In the genomic region with DNA sequence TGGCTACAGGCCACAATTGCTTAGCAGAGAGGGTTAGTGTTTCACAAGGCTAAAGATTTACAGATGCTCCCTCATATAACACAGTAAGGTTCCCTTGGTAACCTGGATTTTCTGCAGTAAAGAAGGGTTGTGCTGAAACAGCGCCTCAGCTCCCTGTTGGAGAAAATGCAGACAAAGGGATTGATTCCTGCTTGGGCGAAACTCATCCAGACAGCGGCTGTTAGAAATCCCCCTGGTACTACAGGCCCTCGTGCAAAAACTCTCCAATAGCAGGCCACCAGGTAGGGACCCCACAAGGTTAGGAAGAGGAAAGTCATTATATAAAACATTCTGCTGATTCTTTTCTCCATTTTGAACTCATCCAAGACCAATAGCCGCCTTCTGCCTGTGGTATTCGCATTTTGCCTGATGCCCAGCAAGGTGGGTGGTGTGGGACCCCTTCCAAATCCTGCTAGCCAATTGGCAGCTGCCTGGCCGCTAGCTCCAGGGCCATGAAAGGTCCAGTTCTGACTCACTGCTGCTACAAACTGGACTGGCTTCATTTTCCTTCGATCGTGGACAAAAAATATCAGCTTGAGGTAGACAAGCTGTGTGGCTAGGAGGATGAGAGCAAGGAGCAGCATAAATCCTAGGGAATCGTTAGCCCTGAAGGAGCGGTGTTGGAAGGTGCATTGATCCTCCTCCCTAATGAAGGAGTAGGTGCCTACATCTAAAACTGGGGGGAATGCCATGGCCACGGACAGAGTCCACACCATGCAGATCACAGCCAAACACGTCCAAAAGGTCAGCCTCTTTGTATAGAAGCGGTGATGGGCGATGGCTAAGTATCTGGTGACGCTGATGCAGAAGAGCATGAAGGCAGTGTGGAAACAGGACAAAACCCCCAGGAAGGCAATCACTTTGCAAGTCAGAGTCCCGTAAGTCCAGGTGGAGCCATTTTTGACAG, we compare ENCODE assay signal across 8 mouse cellular contexts. TPM values are rescaled to one million over a fixed set of nuclear protein-coding genes. Genes with fewer than 3 reads are reported as not detected.
DNase-seq lines count a peak whose midpoint lies in the region; ATAC-seq and TF ChIP-seq lines count a peak whose summit lies in the region.

No protein-coding gene starts in this region.

- 40% methylated on average over 17 of the region's 17 CpGs for WGBS in forebrain, embryonic 13.5 days
- 18% methylated on average over 17 of the region's 17 CpGs for WGBS in olfactory bulb, adult 2 months

- H3K4me3 ChIP-seq in forebrain, embryonic 13.5 days, result peak overlapping the region; percentile 65
- peak overlapping the region; percentile 64 for H3K4me3 ChIP-seq in olfactory bulb, adult 2 months (ENCODE audit: insufficient read depth, low read depth, low read length)

- no peaks in the 10 kb centered on the region for H3K27me3 ChIP-seq in forebrain, embryonic 13.5 days

- peaks cover 16% of the 10 kb centered on the region for H3K4me1 ChIP-seq in forebrain, embryonic 13.5 days
- no peaks in the 10 kb centered on the region for H3K4me1 ChIP-seq in olfactory bulb, adult 2 months (ENCODE audit: control insufficient read depth, insufficient read depth, low read length)

- TF ChIP-seq POLR2A in olfactory bulb, adult 2 months (IDR thresholded peaks at IDR 0.05; ENCODE audit: insufficient read depth, low read depth, low read length), result no peak

- ATAC-seq in forebrain, embryonic 13.5 days, result peak; percentile 19
- ATAC-seq in monocyte, adult 5-6 weeks (replicated peaks; ENCODE audit: insufficient number of reproducible peaks, low FRiP score, low TSS enrichment, poor library complexity, severe bottlenecking), result no peak

- peak overlapping the region; percentile 74 for H3K4me2 ChIP-seq in forebrain, embryonic 13.5 days

- peak overlapping the region; percentile 76 for H3K27ac ChIP-seq in forebrain, embryonic 13.5 days
- H3K27ac ChIP-seq in olfactory bulb, adult 2 months (ENCODE audit: insufficient read depth, low read depth, low read length), result peak overlapping the region; percentile 94

- H3K9me3 ChIP-seq in forebrain, embryonic 13.5 days (replicated peaks), result no peaks in the 10 kb centered on the region

- no peak for TF ChIP-seq CTCF in olfactory bulb, adult 2 months (IDR thresholded peaks at IDR 0.05; ENCODE audit: insufficient read depth, low read depth, low read length)

- H3K9ac ChIP-seq in forebrain, embryonic 13.5 days, result peak overlapping the region; percentile 94

- peak; percentile 19 for DNase-seq in embryo, embryonic 11 days
- no peak for DNase-seq in embryo, embryonic 10 days (ENCODE audit: low spot score)
- peak; percentile 34 to 59 for DNase-seq in layer of hippocampus, postnatal 10 days (ENCODE audit: low spot score in 2 of 2)
- no peak for DNase-seq in ovary, adult 18-20 months (ENCODE audit: low spot score)
- no peak for DNase-seq in urinary bladder, postnatal 10 days (ENCODE audit: low spot score)

- no peaks in the 10 kb centered on the region for H3K36me3 ChIP-seq in forebrain, embryonic 13.5 days (ENCODE audit: poor library complexity, severe bottlenecking)

RNA-seq across cellular contexts. Expression of a gene that starts 3.7 kb away (rescaled TPM):
- polyA plus RNA-seq in forebrain, embryonic 13.5 days (2015; fragmentation: Nextera tagmentation; extraction: Ambion mirVana), result 60.2 and 65.0 TPM in 2 replicates
- total RNA-seq in layer of hippocampus, postnatal 10 days (2021), result 10 to 100 TPM; 52.8 to 53.0 TPM
- polyA plus RNA-seq in olfactory bulb, adult 2 months (2012; ENCODE audit: insufficient read depth, insufficient read length, low replicate concordance, missing spikeins), result not detected in 2 replicates
- total RNA-seq in monocyte, adult 5-6 weeks (2017), result not detected in 3 replicates

RNA-seq across cellular contexts. Expression of a gene that starts 35.3 kb away (rescaled TPM):
- 98.9 and 101 TPM in 2 replicates for polyA plus RNA-seq in forebrain, embryonic 13.5 days (2015; fragmentation: Nextera tagmentation; extraction: Ambion mirVana)
- total RNA-seq in layer of hippocampus, postnatal 10 days (2021), result 10 to 100 TPM; 48.8 to 49.1 TPM
- not detected in 2 replicates for polyA plus RNA-seq in olfactory bulb, adult 2 months (2012; ENCODE audit: insufficient read depth, insufficient read length, low replicate concordance, missing spikeins)
- total RNA-seq in monocyte, adult 5-6 weeks (2017), result 64.0 to 80.9 TPM (median 67.1 TPM) in 3 replicates

Comparison
In these comparisons a context has a peak if more than half of its experiments do, and no peak if none do; other contexts are left out.
1. DNase-seq: peak in embryo, embryonic 11 days (single experiment) and layer of hippocampus, postnatal 10 days (2 of 2); none in embryo, embryonic 10 days (single experiment), ovary, adult 18-20 months (single experiment) and urinary bladder, postnatal 10 days (single experiment).
2. RNA of a gene that starts 3.7 kb away (total RNA-seq): 52.8 to 53.0 TPM in layer of hippocampus, postnatal 10 days; not detected in monocyte, adult 5-6 weeks; every median in the first group is over 10 times any median in the second.